Mouse (Mus musculus): ENCODE results near the gene Cep170.

Gene Cep170

DNA sequence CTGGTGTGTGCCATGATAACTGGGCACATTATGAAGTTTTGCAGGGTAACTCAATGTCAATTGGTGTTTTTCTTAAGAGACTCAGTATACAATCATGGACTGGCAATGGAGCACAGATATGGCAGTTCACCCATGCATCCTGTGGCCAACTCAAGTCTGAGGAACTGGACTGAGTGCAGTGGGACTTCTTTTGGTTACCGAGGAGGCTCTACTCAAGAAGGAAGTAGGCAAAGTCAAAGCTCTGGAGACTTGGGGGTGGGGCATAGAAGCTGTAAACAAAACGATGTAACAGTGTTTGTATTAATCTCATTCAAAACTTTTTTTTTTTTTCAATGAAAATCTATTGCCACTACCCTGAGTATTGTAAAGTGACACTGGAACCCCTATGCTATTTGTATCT, 83.3 kb downstream of the Cep170 start:
- DNase-seq: no peak

DNA sequence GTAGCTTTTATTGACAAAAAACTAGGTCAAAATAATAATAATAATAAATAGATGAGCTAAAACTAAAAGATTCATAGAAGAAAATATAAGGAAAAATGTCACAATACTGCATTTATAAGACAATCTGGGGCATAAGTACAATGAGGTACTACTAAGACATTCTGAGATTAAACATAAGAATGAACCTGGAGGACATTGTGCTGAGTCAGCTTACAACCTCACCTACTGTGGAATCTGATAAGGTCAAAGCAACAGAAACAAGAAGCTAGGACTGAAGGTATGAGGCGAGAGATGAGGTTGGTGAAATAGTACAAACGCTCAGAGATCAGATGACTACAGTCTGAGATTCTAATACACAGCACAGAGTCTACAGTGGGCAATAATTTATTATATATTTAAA, 86.5 kb downstream of the Cep170 start:
- no peak for DNase-seq

GRCm38 (mm10) chr1:176724771-176725170, 89.1 kb downstream of the Cep170 start:
- no peak for DNase-seq

DNA sequence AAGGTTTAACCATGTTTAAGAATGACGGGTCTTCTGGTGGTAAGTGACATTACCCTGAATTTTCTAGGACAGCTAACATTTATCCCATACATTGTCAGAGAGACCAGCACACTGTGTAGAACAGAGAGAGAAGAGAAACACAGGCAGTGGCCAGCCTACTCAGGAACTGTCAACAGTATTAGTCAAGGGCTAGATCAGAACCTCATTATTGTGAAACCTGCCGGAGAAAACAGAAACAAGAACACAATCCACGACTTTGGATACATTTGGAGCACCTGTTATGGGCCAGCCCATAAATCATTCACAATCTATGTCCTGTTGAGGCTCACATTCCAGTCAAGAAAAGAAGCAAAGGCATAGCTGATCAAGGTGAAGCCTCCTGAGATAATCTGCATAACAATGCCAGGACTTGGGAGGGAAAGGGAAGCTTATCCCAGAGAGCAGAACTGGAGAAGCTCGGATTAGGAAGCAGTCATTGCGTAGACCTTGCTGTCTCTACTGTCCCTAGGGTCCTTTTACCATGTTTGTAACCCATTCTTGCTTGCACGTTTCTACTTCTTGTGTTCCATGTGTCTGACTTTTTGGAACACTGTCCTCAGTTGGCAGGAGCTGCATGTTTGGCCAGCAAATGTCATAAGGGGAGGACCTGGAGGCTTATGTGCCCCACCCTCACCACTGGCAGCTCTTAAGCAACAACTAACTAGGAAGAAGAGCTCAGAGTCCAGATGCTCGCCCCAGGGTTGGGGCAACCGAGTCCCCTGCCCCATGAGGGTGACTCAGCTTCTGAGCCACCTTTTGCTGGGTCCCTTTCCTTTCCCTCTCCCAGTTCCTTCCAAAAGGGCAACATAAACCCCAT, 89.8 kb downstream of the Cep170 start:
- no peak for DNase-seq

DNA sequence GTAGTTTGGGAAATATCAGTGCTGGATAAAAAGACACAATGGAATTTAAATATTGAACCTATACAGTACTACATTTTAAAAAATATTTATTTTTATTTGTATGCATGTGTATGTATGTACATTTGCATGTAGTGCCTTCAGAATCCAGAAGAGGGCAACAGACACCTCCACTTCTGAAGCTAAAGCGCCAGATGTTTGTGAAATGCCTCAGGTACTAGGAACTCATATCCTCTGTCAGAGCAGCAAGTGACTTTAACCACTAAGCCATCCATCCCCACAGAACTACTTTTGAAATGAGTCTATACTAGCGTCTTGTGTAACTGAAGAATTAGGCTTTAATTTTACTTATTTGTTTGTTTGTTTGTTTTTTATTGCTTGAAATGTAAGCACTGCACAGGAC, 101.4 kb downstream of the Cep170 start:
- no peak for DNase-seq

- no peak for DNase-seq
These were observed 113.6 kb downstream of the Cep170 start for GRCm38 (mm10) chr1:176700226-176700625.

GRCm38 (mm10) chr1:176699793-176700192, 114.1 kb downstream of the Cep170 start:
- no peak for DNase-seq

- DNase-seq: no peak
These were observed 115.2 kb downstream of the Cep170 start for GRCm38 (mm10) chr1:176698647-176699046.

DNA sequence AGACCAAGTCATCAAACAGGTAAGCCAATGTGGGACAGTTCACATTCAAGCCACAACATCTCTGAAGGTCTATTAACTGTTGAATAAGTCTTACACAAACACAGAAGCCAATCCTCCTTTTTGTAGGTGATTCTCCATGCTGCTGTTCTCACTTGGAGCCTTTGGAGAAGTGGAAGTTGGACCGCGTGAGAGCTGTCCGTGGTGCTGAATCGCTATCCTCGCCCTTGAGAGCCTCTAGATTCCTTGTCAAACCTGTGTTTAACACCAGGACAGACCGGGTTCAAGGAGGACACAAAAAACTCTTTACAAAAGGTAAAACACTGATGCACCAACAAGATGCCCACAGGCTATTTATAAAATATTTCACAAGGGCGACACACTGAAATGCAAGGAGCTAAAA, 116.8 kb downstream of the Cep170 start:
- peak; percentile 12 for DNase-seq

- no peak for DNase-seq
These were observed 122.8 kb downstream of the Cep170 start for GRCm38 (mm10) chr1:176691101-176691500.

DNA sequence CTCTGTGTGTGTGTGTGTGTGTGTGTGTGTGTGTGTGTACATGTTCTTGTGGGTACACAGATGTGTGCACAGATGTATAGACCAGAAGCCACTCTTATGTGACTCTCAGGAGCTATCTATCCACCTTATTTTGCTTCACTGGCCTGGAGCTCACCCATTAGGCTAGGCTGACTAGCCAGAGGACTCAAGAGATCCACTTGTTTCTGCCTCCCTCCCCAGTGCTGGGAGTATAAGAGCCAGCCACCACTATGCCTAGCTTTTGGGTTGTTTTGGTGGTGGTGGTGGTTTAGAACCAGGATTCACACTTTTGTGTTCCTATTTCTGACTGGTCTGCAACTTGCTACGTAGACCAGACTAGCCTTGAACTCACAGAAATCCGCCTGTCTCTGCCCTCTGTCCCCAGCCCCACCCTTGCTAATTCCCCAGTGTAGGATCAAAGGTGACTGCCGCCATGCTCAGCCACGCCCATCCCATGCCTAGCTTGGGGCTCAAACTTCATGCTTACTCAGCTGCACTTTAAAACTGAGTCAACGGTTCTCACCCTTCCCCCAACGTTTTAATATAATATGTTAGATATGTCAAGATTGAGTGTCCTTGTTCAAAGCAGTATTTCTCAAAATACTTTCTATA, 125.5 kb downstream of the Cep170 start:
- no peak for DNase-seq
